Mouse (Mus musculus) heart, adult 2 months (tissue): Measurements from ENCODE around the gene 1190005I06Rik.

Source experiments
- EP300 ChIP-seq: fragments of 200-500 bp; IDR thresholded peaks from 2 replicates; pipeline ENCODE4 v1.6.1; 2011; ENCODE audit warnings: low read depth, low read length, control low read depth; ENCODE audit not compliant: insufficient read depth
- POLR2A ChIP-seq: fragments of 200-500 bp; IDR thresholded peaks from 2 replicates; pipeline ENCODE4 v1.6.1; 2011; ENCODE audit warnings: mild to moderate bottlenecking, low read depth, low read length, control low read depth; ENCODE audit not compliant: insufficient read depth

- no peak for TF ChIP-seq EP300
- no peak for TF ChIP-seq POLR2A
These were observed 18.5 kb upstream of the 1190005I06Rik start for GRCm38 (mm10) chr8:120665726-120666455.
